Mouse (Mus musculus) small intestine, adult 2 months (tissue): ENCODE measurements around the gene Atxn7.

Experiments used
- CTCF ChIP-seq: fragments of 200-500 bp; IDR thresholded peaks from 2 replicates; pipeline ENCODE4 v1.5.1; 2012; ENCODE audit warnings: low read depth, mild to moderate bottlenecking, control low read depth, inconsistent platforms, low read length, moderate library complexity, mixed read lengths; ENCODE audit not compliant: insufficient replicate concordance, insufficient read length; ENCODE audit errors: extremely low read depth
- POLR2A ChIP-seq: fragments of 200-500 bp; IDR thresholded peaks from 2 replicates; pipeline ENCODE4 v1.6.1; 2012; ENCODE audit warnings: low read depth, mild to moderate bottlenecking, control low read depth, inconsistent platforms, low read length, moderate library complexity

- TF ChIP-seq CTCF = no peak
- TF ChIP-seq POLR2A = no peak
These were observed 7.2 kb downstream of the Atxn7 start for GRCm38 (mm10) chr14:13968476-13968875.
